Mouse (Mus musculus): ENCODE data around the gene Dpep2nb. TPM values are rescaled to one million over a fixed set of nuclear protein-coding genes. Genes with fewer than 3 reads are reported as not detected.

The Dpep2nb gene
- polyA plus RNA-seq, 1 experiment = not detected

- TF ChIP-seq POLR2A (IDR thresholded peaks at IDR 0.05; ENCODE audit: low read depth, low read length) = peak; percentile 87
- TF ChIP-seq CTCF (IDR thresholded peaks at IDR 0.05; ENCODE audit: borderline replicate concordance, insufficient read depth, low read length) = no peak
- peaks cover 3% of the 10 kb centered on the region; the same call in 1 of the 2 replicates for H3K4me1 ChIP-seq (ENCODE audit: control insufficient read depth, insufficient read depth, low read length)
- H3K27ac ChIP-seq (ENCODE audit: insufficient read depth, low read length) = peak within 1 kb of the TSS; percentile 95
- H3K4me3 ChIP-seq (ENCODE audit: insufficient read depth, low read length) = peak within 1 kb of the TSS; percentile 65
Measured at GRCm38 (mm10) chr8:105965905-105966341, 39.9 kb downstream of the Dpep2nb start, which contains the start of gene Slc12a4. TSS of gene Slc12a4 (minus strand) at chr8:105966097.

GRCm38 (mm10) chr8:105965266-105965904, 40.4 kb downstream of the Dpep2nb start:
- Histone ChIP-seq H3K27ac (ENCODE audit: insufficient read depth, low read length) (peak overlapping the region; percentile 95), H3K4me1 (ENCODE audit: control insufficient read depth, insufficient read depth, low read length) (peaks cover 3% of the 10 kb centered on the region; the same call in 1 of the 2 replicates)
- TF ChIP-seq POLR2A (IDR thresholded peaks at IDR 0.05; ENCODE audit: low read depth, low read length) = peak; percentile 51; the same call in 1 of the 2 replicates
- TF ChIP-seq CTCF (IDR thresholded peaks at IDR 0.05; ENCODE audit: borderline replicate concordance, insufficient read depth, low read length) = no peak

GRCm38 (mm10) chr8:105964506-105965265, 41.1 kb downstream of the Dpep2nb start:
- Histone ChIP-seq H3K4me3 (ENCODE audit: insufficient read depth, low read length) (peak overlapping the region; percentile 65), H3K4me1 (ENCODE audit: control insufficient read depth, insufficient read depth, low read length) (peaks cover 3% of the 10 kb centered on the region; the same call in 1 of the 2 replicates), H3K27ac (ENCODE audit: insufficient read depth, low read length) (peak overlapping the region; percentile 95)
- TF ChIP-seq POLR2A (IDR thresholded peaks at IDR 0.05; ENCODE audit: low read depth, low read length) (0 out of 2 replicates have a peak, but pooled peaks have one; percentile 16), CTCF (IDR thresholded peaks at IDR 0.05; ENCODE audit: borderline replicate concordance, insufficient read depth, low read length) (no peak)

More at GRCm38 (mm10) chr8:105965266-105965904, 40.4 kb downstream of the Dpep2nb start:
- peak overlapping the region; percentile 65 for H3K4me3 ChIP-seq (ENCODE audit: insufficient read depth, low read length)

- peaks cover 6% of the 10 kb centered on the region for H3K4me1 ChIP-seq (ENCODE audit: control insufficient read depth, insufficient read depth, low read length)
- no peak overlapping the region for H3K27ac ChIP-seq (ENCODE audit: insufficient read depth, low read length)
- no peak for TF ChIP-seq CTCF (IDR thresholded peaks at IDR 0.05; ENCODE audit: borderline replicate concordance, insufficient read depth, low read length)
- no peak for TF ChIP-seq POLR2A (IDR thresholded peaks at IDR 0.05; ENCODE audit: low read depth, low read length)
- no peak overlapping the region for H3K4me3 ChIP-seq (ENCODE audit: insufficient read depth, low read length)
Measured at GRCm38 (mm10) chr8:105961536-105961935, 44.2 kb downstream of the Dpep2nb start.

- Histone ChIP-seq H3K4me3 (ENCODE audit: insufficient read depth, low read length) (no peak overlapping the region), H3K4me1 (ENCODE audit: control insufficient read depth, insufficient read depth, low read length) (peaks cover 6% of the 10 kb centered on the region), H3K27ac (ENCODE audit: insufficient read depth, low read length) (no peak overlapping the region)
- TF ChIP-seq POLR2A (IDR thresholded peaks at IDR 0.05; ENCODE audit: low read depth, low read length) = no peak
- TF ChIP-seq CTCF (IDR thresholded peaks at IDR 0.05; ENCODE audit: borderline replicate concordance, insufficient read depth, low read length) = no peak
Measured at GRCm38 (mm10) chr8:105961101-105961500, 44.7 kb downstream of the Dpep2nb start.

GRCm38 (mm10) chr8:105959350-105959749, 46.4 kb downstream of the Dpep2nb start:
- TF ChIP-seq POLR2A (IDR thresholded peaks at IDR 0.05; ENCODE audit: low read depth, low read length) = no peak
- no peak for TF ChIP-seq CTCF (IDR thresholded peaks at IDR 0.05; ENCODE audit: borderline replicate concordance, insufficient read depth, low read length)
- Histone ChIP-seq H3K27ac (ENCODE audit: insufficient read depth, low read length) (no peak overlapping the region), H3K4me1 (ENCODE audit: control insufficient read depth, insufficient read depth, low read length) (peaks cover 6% of the 10 kb centered on the region), H3K4me3 (ENCODE audit: insufficient read depth, low read length) (no peak overlapping the region)

- H3K4me3 ChIP-seq (ENCODE audit: insufficient read depth, low read length) = no peak overlapping the region
- H3K4me1 ChIP-seq (ENCODE audit: control insufficient read depth, insufficient read depth, low read length) = peaks cover 4% of the 10 kb centered on the region
- peak overlapping the region; percentile 17; the same call in 1 of the 2 replicates for H3K27ac ChIP-seq (ENCODE audit: insufficient read depth, low read length)
- TF ChIP-seq CTCF (IDR thresholded peaks at IDR 0.05; ENCODE audit: borderline replicate concordance, insufficient read depth, low read length) = no peak
- TF ChIP-seq POLR2A (IDR thresholded peaks at IDR 0.05; ENCODE audit: low read depth, low read length) = no peak
Measured at GRCm38 (mm10) chr8:105957813-105958212, 48.0 kb downstream of the Dpep2nb start.

- Histone ChIP-seq H3K27ac (ENCODE audit: insufficient read depth, low read length) (no peak overlapping the region), H3K4me1 (ENCODE audit: control insufficient read depth, insufficient read depth, low read length) (peaks cover 6% of the 10 kb centered on the region), H3K4me3 (ENCODE audit: insufficient read depth, low read length) (no peak overlapping the region)
- TF ChIP-seq CTCF (IDR thresholded peaks at IDR 0.05; ENCODE audit: borderline replicate concordance, insufficient read depth, low read length) (no peak), POLR2A (IDR thresholded peaks at IDR 0.05; ENCODE audit: low read depth, low read length) (no peak)
Measured at GRCm38 (mm10) chr8:105956556-105956955, 49.2 kb downstream of the Dpep2nb start.

- Histone ChIP-seq H3K4me3 (ENCODE audit: insufficient read depth, low read length) (no peak overlapping the region), H3K27ac (ENCODE audit: insufficient read depth, low read length) (peak overlapping the region; percentile 14), H3K4me1 (ENCODE audit: control insufficient read depth, insufficient read depth, low read length) (0 out of 2 replicates have a peak, but pooled peaks cover 3% of the 10 kb centered on the region)
- no peak for TF ChIP-seq CTCF (IDR thresholded peaks at IDR 0.05; ENCODE audit: borderline replicate concordance, insufficient read depth, low read length)
- no peak for TF ChIP-seq POLR2A (IDR thresholded peaks at IDR 0.05; ENCODE audit: low read depth, low read length)
Measured at GRCm38 (mm10) chr8:105951057-105951659, 54.6 kb downstream of the Dpep2nb start.

All from embryonic fibroblast, embryonic 13.5 days (primary cell).